Mouse (Mus musculus): Measurements from ENCODE around the gene Stk11ip.
A peak's percentile ranks its signal among the peaks of the same experiment; 100 is the strongest.

Gene Stk11ip

DNA sequence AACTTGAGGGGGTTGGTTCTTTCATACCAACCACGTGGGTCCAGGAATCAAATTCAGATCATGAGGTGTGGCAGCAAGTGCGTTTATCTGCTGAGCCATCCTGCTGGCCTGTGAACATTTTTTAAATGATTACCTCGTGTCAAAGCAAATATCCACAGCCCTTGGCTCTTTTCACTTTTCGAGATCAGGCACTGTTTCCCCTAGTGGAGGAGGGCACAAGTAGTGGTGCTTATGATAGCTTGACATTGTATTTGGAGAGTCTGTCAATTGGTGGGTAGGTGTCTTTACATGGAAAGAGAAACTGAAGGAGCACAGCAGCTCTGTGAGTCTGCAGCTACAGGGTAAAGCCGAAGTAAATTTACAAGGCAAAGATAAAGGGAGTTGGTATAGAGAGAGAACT, 43.6 kb downstream of the Stk11ip start:
- no peak for DNase-seq (ENCODE audit: extremely low spot score, low read depth, low spot score)

DNA sequence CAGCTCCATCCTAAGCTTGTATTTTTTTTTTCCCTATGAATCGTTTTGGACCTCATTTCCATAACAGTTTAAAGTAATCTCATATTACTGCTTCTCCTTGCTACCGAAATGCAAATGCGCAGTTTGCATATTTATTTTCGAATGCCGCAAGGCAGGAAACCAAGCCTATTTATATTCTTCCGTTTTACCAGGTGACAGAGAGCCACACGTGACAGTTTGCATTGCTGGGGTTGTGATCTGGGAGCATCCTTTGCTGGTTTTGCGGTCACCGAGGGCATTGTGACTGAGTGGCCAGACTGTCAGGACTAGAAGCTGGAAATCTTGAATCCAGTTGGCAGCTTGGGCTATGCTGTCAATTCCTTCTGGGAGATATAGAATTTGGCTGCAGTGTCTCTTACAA, 44.3 kb downstream of the Stk11ip start:
- DNase-seq (ENCODE audit: extremely low spot score, low read depth, low spot score) = no peak

DNA sequence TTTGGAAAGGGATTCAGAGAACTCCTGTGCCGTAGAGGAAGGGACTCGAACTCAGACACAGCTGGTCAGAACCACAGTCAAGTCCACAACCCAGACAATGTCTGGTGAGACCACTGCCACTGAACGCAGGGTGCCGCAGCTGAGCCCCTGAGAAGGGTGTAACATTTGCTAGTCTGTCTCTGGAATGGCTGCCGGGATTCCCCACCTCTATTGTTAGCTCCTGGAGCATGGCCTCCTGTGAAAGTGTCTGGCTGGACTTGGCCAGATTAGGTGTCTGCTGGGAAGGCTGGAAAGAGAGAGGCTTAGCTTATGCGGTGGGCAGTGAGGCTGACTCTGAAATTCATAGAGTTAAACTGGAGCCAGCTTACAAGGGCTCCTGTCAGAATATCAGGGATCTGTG, 49.1 kb downstream of the Stk11ip start:
- DNase-seq (ENCODE audit: extremely low spot score, low read depth, low spot score) = no peak

DNA sequence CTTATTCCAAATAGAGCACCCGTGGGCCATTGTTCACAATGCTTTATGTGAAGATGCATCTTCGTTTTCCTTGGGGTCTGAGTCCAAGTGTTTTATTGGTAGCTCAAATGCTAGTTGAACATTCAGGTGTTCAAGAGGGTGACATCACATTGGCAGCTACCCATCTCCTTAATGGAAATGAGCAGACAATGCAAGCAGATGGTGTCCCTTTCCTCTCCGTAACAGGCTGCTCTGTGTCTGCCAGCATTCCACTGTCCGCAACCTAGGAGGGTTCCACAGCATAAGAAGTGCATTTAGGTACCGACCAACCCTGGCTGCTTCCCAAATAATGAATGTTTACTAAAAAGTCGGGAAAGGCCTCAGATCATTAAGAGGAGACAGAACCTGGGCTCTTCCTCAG, 51.4 kb downstream of the Stk11ip start:
- no peak for DNase-seq (ENCODE audit: extremely low spot score, low read depth, low spot score)

DNA sequence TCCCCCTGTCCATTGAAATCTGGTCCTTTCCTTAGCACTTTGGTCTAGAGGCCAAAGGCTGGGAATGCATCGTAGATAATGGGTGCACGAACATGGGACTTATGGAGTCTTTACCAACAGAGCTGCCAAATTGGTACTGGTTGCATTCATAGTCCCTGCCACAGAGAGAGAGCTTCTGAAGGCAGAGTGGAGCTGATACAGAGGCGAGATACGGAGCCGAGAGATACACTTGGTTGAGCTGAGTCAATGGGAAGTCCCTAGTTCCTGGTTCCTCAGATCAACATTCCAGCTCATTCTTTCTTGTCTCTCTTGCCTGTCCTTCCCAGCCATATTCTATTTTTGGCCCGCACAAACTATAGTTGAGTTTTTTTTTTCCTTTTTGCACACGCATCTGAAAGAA, 52.4 kb downstream of the Stk11ip start:
- no peak for DNase-seq (ENCODE audit: extremely low spot score, low read depth, low spot score)

DNA sequence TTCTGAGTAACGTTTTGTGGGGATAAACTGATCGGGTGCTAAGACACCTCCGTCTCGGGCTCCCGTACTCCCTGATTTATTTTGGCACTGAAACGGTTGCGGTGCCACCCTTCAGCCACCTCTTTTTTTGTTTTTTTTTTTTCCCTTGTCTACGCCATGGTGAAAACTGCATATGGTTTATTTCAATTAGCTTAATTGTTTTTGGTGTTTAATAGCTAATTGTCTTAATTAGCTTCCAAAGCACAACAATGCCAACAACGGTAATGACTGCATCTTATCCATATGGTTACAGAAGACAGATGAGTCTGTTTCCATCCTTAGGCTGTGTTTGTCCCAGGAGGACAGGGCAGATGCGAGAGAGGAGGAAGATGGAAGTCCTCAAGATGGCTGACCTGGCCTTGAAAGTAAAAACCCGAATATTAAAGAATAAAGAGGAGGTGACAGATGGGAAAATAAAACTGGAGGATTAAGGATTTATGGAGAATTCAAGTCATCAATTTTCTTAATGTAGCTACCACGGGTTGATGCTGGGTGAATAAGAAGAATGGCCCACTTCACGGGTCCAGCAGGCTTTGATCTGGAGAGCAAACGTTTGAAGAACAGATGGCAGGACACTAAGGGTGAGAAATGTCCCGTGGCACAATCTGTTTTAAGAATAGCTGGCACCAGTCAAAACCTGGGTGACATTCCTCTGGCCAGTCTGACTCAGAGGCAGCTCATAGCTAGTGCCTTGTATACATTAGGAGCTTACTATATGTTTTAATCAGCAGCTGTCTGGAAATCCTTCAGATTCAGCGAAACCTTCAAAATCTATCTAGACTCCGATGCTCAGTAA, 53.4 kb downstream of the Stk11ip start:
- DNase-seq (ENCODE audit: extremely low spot score, low read depth, low spot score) = no peak

DNA sequence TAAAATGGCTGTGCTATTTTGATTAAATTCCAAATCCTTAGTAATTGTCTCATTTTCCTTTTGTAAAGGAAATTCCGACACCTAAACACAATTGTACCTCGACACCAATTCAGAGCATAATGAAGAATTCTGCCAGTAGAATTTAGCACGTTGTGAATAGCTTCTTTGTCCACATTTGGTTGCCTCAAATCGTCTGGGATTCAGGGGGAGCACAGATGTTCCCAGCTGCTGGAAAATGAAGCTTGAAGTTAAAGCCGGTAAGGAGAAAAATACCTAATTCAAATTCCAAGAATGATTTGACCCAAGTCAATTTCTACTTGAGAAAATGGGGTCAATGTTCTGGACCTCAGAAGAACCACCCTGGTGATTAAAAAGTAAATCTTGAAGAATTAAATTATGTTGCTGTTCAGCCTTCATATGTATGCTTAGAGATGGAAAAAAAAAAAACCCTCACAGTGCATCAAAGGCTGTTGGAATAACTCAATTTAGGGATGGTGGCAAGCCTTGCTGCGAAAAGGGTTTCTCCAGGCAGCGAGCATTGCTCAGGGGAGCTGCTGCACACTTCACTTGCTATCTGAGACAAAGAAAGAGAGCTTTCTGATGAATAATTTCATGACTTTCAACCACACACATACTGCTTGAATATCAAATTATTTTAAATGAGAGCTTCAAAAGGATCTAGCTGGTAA, 60.8 kb downstream of the Stk11ip start:
- DNase-seq (ENCODE audit: extremely low spot score, low read depth, low spot score) = peak; percentile 33

DNA sequence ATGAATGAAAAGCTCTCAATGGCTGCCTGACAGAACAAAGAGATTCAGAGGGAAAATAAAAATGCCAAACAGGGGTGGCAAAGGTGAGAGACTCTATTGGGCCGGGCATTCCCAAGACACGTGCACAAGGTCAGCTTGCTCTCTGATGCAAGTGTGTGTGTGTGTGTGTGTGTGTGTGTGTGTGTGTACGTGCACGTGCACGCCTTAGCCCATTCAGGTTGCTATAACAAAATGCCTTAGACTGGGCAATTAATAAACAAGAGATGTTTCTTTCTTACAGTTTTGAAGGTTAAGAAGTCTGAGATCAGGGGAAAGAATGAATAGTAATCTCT, 61.3 kb downstream of the Stk11ip start:
- DNase-seq (ENCODE audit: extremely low spot score, low read depth, low spot score) = no peak

DNA sequence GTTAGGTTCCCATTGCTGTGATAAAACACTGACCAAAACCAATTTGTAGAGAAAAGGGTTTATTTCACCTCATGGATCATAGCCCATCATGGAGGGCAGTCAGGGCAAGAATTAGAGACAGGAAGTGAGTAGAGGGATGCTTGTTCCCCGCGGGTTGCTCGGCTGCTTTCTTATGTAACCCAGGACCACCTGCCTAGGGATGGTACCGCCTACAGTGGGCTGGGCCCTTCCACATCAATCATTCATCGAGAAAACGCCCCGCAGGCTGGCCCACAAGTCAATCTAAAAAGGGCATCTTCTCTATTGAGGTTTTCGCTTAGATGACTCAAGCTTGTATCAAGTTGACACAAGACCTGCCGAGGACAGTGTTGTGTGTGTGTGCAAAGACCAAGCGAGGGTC, 61.7 kb downstream of the Stk11ip start:
- no peak for DNase-seq (ENCODE audit: extremely low spot score, low read depth, low spot score)

DNA sequence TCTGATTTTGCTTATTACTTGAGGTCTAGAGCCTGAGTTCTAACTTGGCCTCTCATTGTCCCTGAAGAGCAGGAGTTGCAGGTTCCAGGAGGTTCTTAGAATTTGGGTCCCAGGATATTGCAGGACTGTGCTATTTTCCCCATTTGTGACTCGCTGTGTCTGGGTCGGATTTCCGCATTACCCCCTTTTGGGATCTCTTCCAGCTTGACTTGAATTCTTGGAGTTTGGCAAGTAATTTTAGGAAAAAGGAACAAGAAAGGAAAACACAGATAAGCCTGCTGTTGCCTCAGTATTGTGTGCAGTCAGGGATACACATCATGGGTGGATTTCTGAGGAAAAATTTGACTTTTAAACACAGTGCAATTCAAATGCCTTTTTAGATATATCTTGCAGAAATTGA, 65.5 kb downstream of the Stk11ip start:
- no peak for DNase-seq (ENCODE audit: extremely low spot score, low read depth, low spot score)
